Mouse (Mus musculus) E14TG2a.4 (cell line): ENCODE results near the gene Traip.

ENCODE experiments used
- H3K27me3 ChIP-seq: 2 replicates; pipeline ENCODE4 v1.6.1; 2014; ENCODE audit warnings: low read length, control low read depth; ENCODE audit not compliant: insufficient read depth
- H3K36me3 ChIP-seq: 2 replicates; pipeline ENCODE4 v1.6.1; 2014; ENCODE audit warnings: low read length, control low read depth; ENCODE audit not compliant: insufficient read depth
- H3K4me1 ChIP-seq: replicated peaks from 2 replicates; pipeline ENCODE4 v1.6.1; 2014; ENCODE audit warnings: low read depth, low read length, control low read depth
- H3K4me3 ChIP-seq: replicated peaks from 2 replicates; pipeline ENCODE4 v1.5.1; 2014; ENCODE audit warnings: mild to moderate bottlenecking, low read length
- H3K9me3 ChIP-seq: 2 replicates; pipeline ENCODE4 v1.6.1; 2014; ENCODE audit warnings: low read length, control low read depth
- CTCF ChIP-seq: conservative IDR thresholded peaks from 2 replicates; pipeline ENCODE4 v1.5.1; 2014; ENCODE audit warnings: low read length
- NANOG ChIP-seq: IDR thresholded peaks from 2 replicates; pipeline ENCODE4 v1.6.1; 2014; ENCODE audit warnings: borderline replicate concordance, low read length, mixed read lengths
- POU5F1 ChIP-seq: IDR thresholded peaks from 2 replicates; pipeline ENCODE4 v1.6.1; 2014; ENCODE audit warnings: low read length, borderline replicate concordance

Traip gene

GRCm38 (mm10) chr9:107926920-107927420, 23.0 kb upstream of the Traip start:
- Histone ChIP-seq H3K36me3 (no peaks in the 10 kb centered on the region), H3K27me3 (peaks cover 46% of the 10 kb centered on the region), H3K4me3 (no peak overlapping the region), H3K9me3 (no peaks in the 10 kb centered on the region), H3K4me1 (peaks cover 48% of the 10 kb centered on the region)
- TF ChIP-seq CTCF (no peak), NANOG (no peak), POU5F1 (no peak)

- Histone ChIP-seq H3K4me3 (no peak overlapping the region), H3K4me1 (peaks cover 52% of the 10 kb centered on the region), H3K27me3 (peaks cover 46% of the 10 kb centered on the region), H3K36me3 (no peaks in the 10 kb centered on the region), H3K9me3 (no peaks in the 10 kb centered on the region)
- TF ChIP-seq CTCF (no peak), NANOG (no peak), POU5F1 (no peak)
These were observed 22.2 kb upstream of the Traip start for GRCm38 (mm10) chr9:107927749-107928148.

- TF ChIP-seq NANOG (no peak), CTCF (no peak), POU5F1 (no peak)
- Histone ChIP-seq H3K4me3 (no peak within 1 kb of the TSS), H3K36me3 (no peaks in the 10 kb centered on the region), H3K4me1 (peaks cover 48% of the 10 kb centered on the region), H3K27me3 (peaks cover 46% of the 10 kb centered on the region), H3K9me3 (no peaks in the 10 kb centered on the region)
These were observed 21.8 kb upstream of the Traip start, which contains the start of gene Actl11 for GRCm38 (mm10) chr9:107928169-107928568. TSS of gene Actl11 (plus strand) at chr9:107928469.

- Histone ChIP-seq H3K4me1 (peaks cover 27% of the 10 kb centered on the region), H3K27me3 (peaks cover 63% of the 10 kb centered on the region), H3K36me3 (no peaks in the 10 kb centered on the region), H3K4me3 (no peak overlapping the region), H3K9me3 (no peaks in the 10 kb centered on the region)
- TF ChIP-seq NANOG = no peak
- no peak for TF ChIP-seq POU5F1
- no peak for TF ChIP-seq CTCF
These were observed 17.7 kb upstream of the Traip start for GRCm38 (mm10) chr9:107932221-107932620.

GRCm38 (mm10) chr9:107934146-107934545, 15.8 kb upstream of the Traip start:
- H3K9me3 ChIP-seq = no peaks in the 10 kb centered on the region
- H3K4me3 ChIP-seq = no peak overlapping the region
- no peaks in the 10 kb centered on the region; the same call in 1 of the 2 replicates for H3K36me3 ChIP-seq
- H3K27me3 ChIP-seq = peaks cover 55% of the 10 kb centered on the region
- TF ChIP-seq POU5F1 = no peak
- no peak for TF ChIP-seq CTCF
- no peak for TF ChIP-seq NANOG
- H3K4me1 ChIP-seq = peaks cover 42% of the 10 kb centered on the region

GRCm38 (mm10) chr9:107935374-107935773, 14.6 kb upstream of the Traip start, which contains the start of gene Camkv:
TSS of gene Camkv (plus strand) at chr9:107935674.
- Histone ChIP-seq H3K4me3 (peak within 1 kb of the TSS; percentile 86), H3K36me3 (no peaks in the 10 kb centered on the region; the same call in 1 of the 2 replicates), H3K9me3 (no peaks in the 10 kb centered on the region), H3K4me1 (peaks cover 49% of the 10 kb centered on the region), H3K27me3 (peaks cover 50% of the 10 kb centered on the region)
- no peak for TF ChIP-seq NANOG
- TF ChIP-seq POU5F1 = no peak
- TF ChIP-seq CTCF = no peak

- Histone ChIP-seq H3K27me3 (peaks cover 46% of the 10 kb centered on the region), H3K36me3 (no peaks in the 10 kb centered on the region; the same call in 1 of the 2 replicates)
- TF ChIP-seq NANOG = no peak
These were observed 14.1 kb upstream of the Traip start for GRCm38 (mm10) chr9:107935790-107936214.

GRCm38 (mm10) chr9:107936215-107936822, 13.6 kb upstream of the Traip start:
- TF ChIP-seq CTCF (no peak), POU5F1 (no peak), NANOG (no peak)
- H3K27me3 ChIP-seq = peaks cover 45% of the 10 kb centered on the region
- H3K36me3 ChIP-seq = no peaks in the 10 kb centered on the region; the same call in 1 of the 2 replicates

More at GRCm38 (mm10) chr9:107935790-107936214, 14.1 kb upstream of the Traip start:
- no peaks in the 10 kb centered on the region for H3K9me3 ChIP-seq
- peak overlapping the region; percentile 86 for H3K4me3 ChIP-seq
- peaks cover 50% of the 10 kb centered on the region for H3K4me1 ChIP-seq

GRCm38 (mm10) chr9:107936831-107937230, 13.1 kb upstream of the Traip start:
- Histone ChIP-seq H3K36me3 (no peaks in the 10 kb centered on the region; the same call in 1 of the 2 replicates), H3K4me3 (peak overlapping the region; percentile 86), H3K4me1 (peaks cover 47% of the 10 kb centered on the region), H3K27me3 (peaks cover 44% of the 10 kb centered on the region), H3K9me3 (no peaks in the 10 kb centered on the region)
- no peak for TF ChIP-seq POU5F1
- no peak for TF ChIP-seq CTCF
- no peak for TF ChIP-seq NANOG

More at GRCm38 (mm10) chr9:107936215-107936822, 13.6 kb upstream of the Traip start:
- Histone ChIP-seq H3K4me3 (peak overlapping the region; percentile 86), H3K4me1 (peaks cover 50% of the 10 kb centered on the region), H3K9me3 (no peaks in the 10 kb centered on the region)
